In genomic region chr2:25271827-25272511, GRCm38 (mm10) we compare ENCODE assay signal across 8 mouse cellular contexts. TPM values are rescaled to one million over a fixed set of nuclear protein-coding genes. Genes with fewer than 3 reads are reported as not detected.
DNase-seq lines count a peak whose midpoint lies in the region; ATAC-seq and TF ChIP-seq lines count a peak whose summit lies in the region.

Ssna1 (minus strand) TSS chr2:25272438.
Anapc2 (plus strand) TSS chr2:25272478.

- H3K4me2 ChIP-seq in hindbrain, postnatal 0 days (ENCODE audit: low read depth, low read length): peak within 1 kb of the TSS; percentile 95

- H3K4me3 ChIP-seq in gastrocnemius, adult 2 months: peak within 1 kb of the TSS; percentile 98
- H3K4me3 ChIP-seq in hindbrain, postnatal 0 days (ENCODE audit: low read length): peak within 1 kb of the TSS; percentile 89
- H3K4me3 ChIP-seq in left cerebral cortex, adult 2 months: peak within 1 kb of the TSS; percentile 91

- H3K27me3 ChIP-seq in hindbrain, postnatal 0 days (ENCODE audit: insufficient read depth, low read length): no peaks in the 10 kb centered on the region

- no peaks in the 10 kb centered on the region for H3K9me3 ChIP-seq in hindbrain, postnatal 0 days (ENCODE audit: low read length)

- ATAC-seq in common myeloid progenitor, adult 5-6 weeks (replicated peaks; ENCODE audit: low read depth, poor library complexity, severe bottlenecking): peak; percentile 93
- peak; percentile 96 for ATAC-seq in hindbrain, postnatal 0 days
- ATAC-seq in megakaryocyte, adult 5-6 weeks (ENCODE audit: poor library complexity, severe bottlenecking): peak; percentile 98

- H3K4me1 ChIP-seq in hindbrain, postnatal 0 days (ENCODE audit: insufficient read depth, low read length): peaks cover 28% of the 10 kb centered on the region

- H3K36me3 ChIP-seq in hindbrain, postnatal 0 days (ENCODE audit: insufficient read depth, low read length): peaks cover 48% of the 10 kb centered on the region

- WGBS in hindbrain, postnatal 0 days: 1% methylated on average over 55 of the region's 55 CpGs

- peak within 1 kb of the TSS; percentile 79 for H3K9ac ChIP-seq in hindbrain, postnatal 0 days (replicated peaks; ENCODE audit: low read length)

- intact Hi-C loops in gastrocnemius, adult 2 months (cut with DNase I): loop anchor here (5.0 kb wide), 2 partner anchors 60 to 80 kb away; partner anchors contain the start of gene Man1b1
- intact Hi-C loops in left cerebral cortex, adult 2 months (cut with DNase I): loop anchor here (1.0 to 2.0 kb wide), 2 partner anchors 17 to 61 kb away; partner anchors contain the start of genes Man1b1 and Tmem203

- peak; percentile 53 for TF ChIP-seq CTCF in gastrocnemius, adult 2 months (IDR thresholded peaks at IDR 0.05)
- peak; percentile 50 for TF ChIP-seq CTCF in hindbrain, postnatal 0 days (IDR thresholded peaks at IDR 0.05; ENCODE audit: low read depth)
- peak; percentile 33 for TF ChIP-seq CTCF in left cerebral cortex, adult 2 months (IDR thresholded peaks at IDR 0.05)

- H3K27ac ChIP-seq in gastrocnemius, adult 2 months: peak within 1 kb of the TSS; percentile 97
- H3K27ac ChIP-seq in hindbrain, postnatal 0 days: peak within 1 kb of the TSS; percentile 87
- peak within 1 kb of the TSS; percentile 89 for H3K27ac ChIP-seq in left cerebral cortex, adult 2 months

- DNase-seq in ZHBTc4 (ENCODE audit: low read depth, low spot score): peak; percentile 99
- DNase-seq in gastrocnemius, adult 2 months: peak; percentile 98
- peak; percentile 99 for DNase-seq in hindbrain, postnatal 0 days (ENCODE audit: low spot score)
- DNase-seq in left cerebral cortex, adult 2 months (ENCODE audit: extremely low spot score in 1 of 2, low spot score in 2 of 2): peak; percentile 98 to 99
- DNase-seq in right cerebral cortex, adult 2 months (ENCODE audit: low spot score in 2 of 2): peak; percentile 98 to 99
- peak; percentile 98 for DNase-seq in urinary bladder, postnatal 14 days (ENCODE audit: low spot score)

RNA-seq across cellular contexts. Expression of gene Ssna1, which starts in this region (rescaled TPM):
- total RNA-seq in common myeloid progenitor, adult 5-6 weeks (2017): 65.1 and 73.3 TPM in 2 replicates
- total RNA-seq in gastrocnemius, adult 2 months (2021): 10 to 100 TPM; 28.0 to 35.5 TPM
- 84.5 and 120 TPM in 2 replicates for total RNA-seq in hindbrain, postnatal 0 days (2014; rRNA removed)
- polyA plus RNA-seq in hindbrain, postnatal 0 days (2015; fragmentation: Nextera tagmentation; extraction: Ambion mirVana): 159 and 165 TPM in 2 replicates
- total RNA-seq in left cerebral cortex, adult 2 months (2021): 10 to 100 TPM; 65.6 to 65.9 TPM
- 159 TPM in 2 replicates for total RNA-seq in megakaryocyte, adult 5-6 weeks (2015)
- 61.1 and 86.0 TPM in 2 replicates for total RNA-seq in megakaryocyte, adult 5-6 weeks (2017)

RNA-seq across cellular contexts. Expression of gene Anapc2, which starts in this region (rescaled TPM):
- 35.1 and 53.1 TPM in 2 replicates for total RNA-seq in common myeloid progenitor, adult 5-6 weeks (2017)
- 10 to 100 TPM; 29.7 to 32.3 TPM for total RNA-seq in gastrocnemius, adult 2 months (2021)
- total RNA-seq in hindbrain, postnatal 0 days (2014; rRNA removed): 26.1 and 46.7 TPM in 2 replicates
- 101 and 105 TPM in 2 replicates for polyA plus RNA-seq in hindbrain, postnatal 0 days (2015; fragmentation: Nextera tagmentation; extraction: Ambion mirVana)
- 10 to 100 TPM; 87.1 to 90.3 TPM for total RNA-seq in left cerebral cortex, adult 2 months (2021)
- total RNA-seq in megakaryocyte, adult 5-6 weeks (2015): 28.9 and 40.5 TPM in 2 replicates
- 25.1 and 32.1 TPM in 2 replicates for total RNA-seq in megakaryocyte, adult 5-6 weeks (2017)

Comparison
In these comparisons a context has a peak if more than half of its experiments do, and no peak if none do; other contexts are left out.
1. Peak in every context shown above with its lines: DNase-seq, ATAC-seq, H3K4me3 ChIP-seq and H3K27ac ChIP-seq.